Mouse (Mus musculus) thymus, postnatal 0 days (tissue): ENCODE measurements at regions not wholly inside any gene's neighbourhood (a gene's known extent, or its start where the extent isn't known, plus 50 kb on each side); places are given as distances from the start of the nearest gene placed in this dataset.
"Not testable (repeated sequence)": the region's sequence is repeated elsewhere in the genome, so short reads cannot be mapped to it uniquely, and the experiment has no call there.

ENCODE experiments used
- DNase-seq: peaks from one replicate; pipeline ENCODE4 v3.0.0-alpha.2; 2015; ENCODE audit warnings: low spot score

GRCm38 (mm10) chr8:126778673-126779072, 167.0 kb downstream of the Tomm20 start:
- DNase-seq = no peak

- no peak for DNase-seq
Observed at GRCm38 (mm10) chr8:126778131-126778530, 167.5 kb downstream of the Tomm20 start.

- peak; percentile 30 for DNase-seq
Observed at GRCm38 (mm10) chr8:126776605-126777469, 168.8 kb downstream of the Tomm20 start.

GRCm38 (mm10) chr8:126775334-126775733, 170.3 kb downstream of the Tomm20 start:
- no peak for DNase-seq

GRCm38 (mm10) chr8:126774816-126775215, 170.8 kb downstream of the Tomm20 start:
- no peak for DNase-seq

- no peak for DNase-seq
Observed at GRCm38 (mm10) chr8:126772748-126773147, 172.9 kb downstream of the Tomm20 start.

- DNase-seq = no peak
Observed at GRCm38 (mm10) chr8:126772194-126772593, 173.4 kb downstream of the Tomm20 start.

GRCm38 (mm10) chr8:126770374-126770773, 175.3 kb downstream of the Tomm20 start:
- not testable (repeated sequence) for DNase-seq

- no peak for DNase-seq
Observed at GRCm38 (mm10) chr8:126768142-126768541, 174.4 kb upstream of the Irf2bp2 start.

- DNase-seq = no peak
Observed at GRCm38 (mm10) chr8:126767341-126767740, 173.6 kb upstream of the Irf2bp2 start.

GRCm38 (mm10) chr8:126765693-126766238, 172.0 kb upstream of the Irf2bp2 start:
- no peak for DNase-seq

GRCm38 (mm10) chr8:126763600-126763999, 169.8 kb upstream of the Irf2bp2 start:
- DNase-seq = no peak

- no peak for DNase-seq
Observed at GRCm38 (mm10) chr8:126759711-126760110, 165.9 kb upstream of the Irf2bp2 start.

GRCm38 (mm10) chr8:126758951-126759350, 165.2 kb upstream of the Irf2bp2 start:
- no peak for DNase-seq

GRCm38 (mm10) chr8:126757951-126758757, 164.4 kb upstream of the Irf2bp2 start:
- DNase-seq = peak; percentile 77

- no peak for DNase-seq
Observed at GRCm38 (mm10) chr8:126756300-126757097, 162.7 kb upstream of the Irf2bp2 start.

- DNase-seq = no peak
Observed at GRCm38 (mm10) chr8:126755669-126756068, 161.9 kb upstream of the Irf2bp2 start.

GRCm38 (mm10) chr8:126754361-126754809, 160.6 kb upstream of the Irf2bp2 start:
- DNase-seq = no peak

- DNase-seq = no peak
Observed at GRCm38 (mm10) chr8:126753059-126753855, 159.5 kb upstream of the Irf2bp2 start.
